Mouse (Mus musculus) lung, embryonic 15.5 days (tissue): Measurements from ENCODE around the gene Reep3. TPM values are rescaled to one million over a fixed set of nuclear protein-coding genes. Genes with fewer than 3 reads are reported as not detected.

Experiments
- ATAC-seq: fragments of 200-750 bp; cut with Nextera tagmentation; 2 replicates; pipeline ENCODE4 v1.8.0; 2017; ENCODE audit warnings: moderate number of reproducible peaks, borderline replicate concordance; ENCODE audit not compliant: low FRiP score, low TSS enrichment; ENCODE audit errors: extremely low read depth
- H3K27ac ChIP-seq: fragments of 300-500 bp; sonication (generic); 2 replicates; pipeline ENCODE4 v1.5.1; 2015; ENCODE audit warnings: moderate library complexity, mild to moderate bottlenecking, inconsistent platforms
- H3K27me3 ChIP-seq: fragments of 300-500 bp; sonication (generic); 2 replicates; pipeline ENCODE4 v1.6.1; 2015; ENCODE audit warnings: inconsistent platforms
- H3K36me3 ChIP-seq: fragments of 300-500 bp; sonication (generic); 2 replicates; pipeline ENCODE4 v1.6.1; 2015; ENCODE audit warnings: inconsistent platforms
- H3K4me1 ChIP-seq: fragments of 300-500 bp; sonication (generic); 2 replicates; pipeline ENCODE4 v1.6.1; 2015; ENCODE audit warnings: inconsistent platforms
- H3K4me2 ChIP-seq: fragments of 300-500 bp; sonication (generic); 2 replicates; pipeline ENCODE4 v1.6.1; 2015; ENCODE audit warnings: inconsistent platforms, mild to moderate bottlenecking, moderate library complexity
- H3K4me3 ChIP-seq: fragments of 300-500 bp; sonication (generic); 2 replicates; pipeline ENCODE4 v1.5.1; 2015; ENCODE audit warnings: mild to moderate bottlenecking, inconsistent platforms
- H3K9ac ChIP-seq: fragments of 300-500 bp; sonication (generic); 2 replicates; pipeline ENCODE4 v1.6.1; 2015; ENCODE audit warnings: inconsistent platforms
- H3K9me3 ChIP-seq: fragments of 300-500 bp; sonication (generic); 2 replicates; pipeline ENCODE4 v1.6.1; 2016; ENCODE audit warnings: inconsistent platforms
- WGBS: fragments of 180-500 bp; shearing (Covaris S2); methylation state at CpG from one replicate; pipeline ENCODE4 v1.1.7; 2015; 5-methylcytosine and 5-hydroxymethylcytosine counted together
- polyA plus RNA-seq: library from polyadenylated mRNA; unstranded; fragments of >200 nt; fragmentation: Nextera tagmentation; extraction: Ambion mirVana; gene quantifications from 2 replicates; pipeline ENCODE4 v1.2.1, GENCODE M21; 2015

Gene Reep3
- polyA plus RNA-seq, 1 experiment from 2014 or later = 39.3 TPM

- H3K36me3 ChIP-seq = no peaks in the 10 kb centered on the region
- H3K9me3 ChIP-seq = no peaks in the 10 kb centered on the region
- no peak overlapping the region for H3K4me3 ChIP-seq
- no peak overlapping the region for H3K27ac ChIP-seq
- 51% methylated on average over 9 of the region's 9 CpGs for WGBS
- no peaks in the 10 kb centered on the region for H3K27me3 ChIP-seq
- no peak overlapping the region for H3K4me2 ChIP-seq
- H3K9ac ChIP-seq = no peak overlapping the region
- peaks cover 74% of the 10 kb centered on the region for H3K4me1 ChIP-seq
- ATAC-seq = no peak
Observed at GRCm38 (mm10) chr10:67107017-67107761, 10.4 kb upstream of the Reep3 start.

GRCm38 (mm10) chr10:67106400-67106799 lies 9.7 kb upstream of the Reep3 start:
- no peak overlapping the region for H3K27ac ChIP-seq
- 62% methylated on average over 6 of the region's 6 CpGs for WGBS
- no peak overlapping the region for H3K4me2 ChIP-seq
- no peak overlapping the region for H3K4me3 ChIP-seq
- H3K9me3 ChIP-seq = no peaks in the 10 kb centered on the region
- no peaks in the 10 kb centered on the region for H3K36me3 ChIP-seq
- no peaks in the 10 kb centered on the region for H3K27me3 ChIP-seq
- H3K4me1 ChIP-seq = peaks cover 71% of the 10 kb centered on the region
- no peak overlapping the region for H3K9ac ChIP-seq
- no peak for ATAC-seq

DNA sequence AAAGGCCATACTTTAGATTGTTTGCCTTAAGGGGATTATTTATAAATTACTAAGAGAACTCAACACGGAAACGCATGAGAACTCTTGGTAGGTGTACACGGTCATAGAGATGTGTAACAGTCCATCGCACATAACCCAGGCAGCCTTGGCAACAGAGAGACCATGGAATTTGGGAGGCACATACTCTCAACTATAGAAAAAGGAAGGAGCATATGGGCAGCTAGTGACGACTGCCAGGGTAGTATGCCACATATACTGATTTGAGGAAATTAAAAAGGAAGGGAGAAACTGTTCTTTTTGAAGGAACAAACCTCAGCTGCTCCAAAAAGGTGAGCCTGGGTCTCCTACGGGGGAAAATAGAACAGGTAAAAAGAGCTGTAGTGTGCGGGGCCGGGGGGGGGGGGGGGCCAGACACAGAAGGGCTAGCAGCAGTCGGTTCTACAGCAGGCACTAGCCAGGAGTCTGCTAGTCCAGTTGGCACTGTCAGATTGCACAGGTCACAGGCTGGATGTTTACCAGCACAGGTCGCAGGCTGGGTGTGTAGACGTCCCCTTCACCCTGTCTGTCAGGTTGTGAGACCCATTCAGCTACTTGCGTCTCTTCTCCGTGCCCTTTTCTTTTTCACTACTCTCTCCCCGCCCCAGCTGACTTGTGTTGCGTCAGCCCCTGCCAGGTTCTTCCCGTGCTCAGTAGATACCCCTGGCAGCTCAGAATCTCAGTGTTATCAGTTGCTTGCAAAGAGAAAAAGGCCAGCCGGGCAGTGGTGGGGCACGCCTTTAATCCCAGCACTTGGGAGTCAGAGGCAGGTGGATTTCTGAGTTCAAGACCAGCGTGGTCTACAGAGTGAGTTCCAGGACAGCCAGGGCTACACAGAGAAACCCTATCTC lies 8.8 kb upstream of the Reep3 start:
- no peaks in the 10 kb centered on the region for H3K27me3 ChIP-seq
- peaks cover 70% of the 10 kb centered on the region for H3K4me1 ChIP-seq
- no peaks in the 10 kb centered on the region for H3K9me3 ChIP-seq
- no peaks in the 10 kb centered on the region for H3K36me3 ChIP-seq
- WGBS = 56% methylated on average over 19 of the region's 19 CpGs
- H3K9ac ChIP-seq = no peak overlapping the region
- H3K4me3 ChIP-seq = no peak overlapping the region
- ATAC-seq = no peak; the same call in 1 of the 2 replicates
- H3K27ac ChIP-seq = no peak overlapping the region
- no peak overlapping the region for H3K4me2 ChIP-seq

DNA sequence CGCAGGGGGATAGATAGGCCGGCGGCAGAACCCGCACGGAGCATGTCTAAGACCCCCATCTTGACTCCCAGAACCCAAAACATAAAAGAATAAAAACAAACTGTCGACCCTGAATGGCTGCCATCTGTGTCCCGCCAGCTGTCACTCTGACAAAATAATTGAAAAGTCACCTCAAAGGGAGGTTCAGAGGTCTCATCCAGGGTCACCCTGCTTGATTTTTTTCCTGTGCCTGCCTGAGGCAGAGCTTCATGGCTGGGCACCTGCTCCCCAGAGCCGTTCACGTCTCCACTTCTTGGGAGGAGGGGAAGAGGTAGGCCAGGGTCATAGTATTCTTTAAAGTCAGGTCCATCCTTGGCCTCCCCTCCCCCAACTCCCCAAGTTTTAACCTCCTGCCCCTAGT lies 7.8 kb upstream of the Reep3 start:
- no peak for ATAC-seq
- Histone ChIP-seq H3K36me3 (no peaks in the 10 kb centered on the region), H3K4me1 (peaks cover 77% of the 10 kb centered on the region), H3K27ac (no peak overlapping the region), H3K4me3 (no peak overlapping the region), H3K27me3 (no peaks in the 10 kb centered on the region), H3K9ac (no peak overlapping the region), H3K9me3 (no peaks in the 10 kb centered on the region), H3K4me2 (no peak overlapping the region)
- WGBS = 24% methylated on average over 9 of the region's 9 CpGs

DNA sequence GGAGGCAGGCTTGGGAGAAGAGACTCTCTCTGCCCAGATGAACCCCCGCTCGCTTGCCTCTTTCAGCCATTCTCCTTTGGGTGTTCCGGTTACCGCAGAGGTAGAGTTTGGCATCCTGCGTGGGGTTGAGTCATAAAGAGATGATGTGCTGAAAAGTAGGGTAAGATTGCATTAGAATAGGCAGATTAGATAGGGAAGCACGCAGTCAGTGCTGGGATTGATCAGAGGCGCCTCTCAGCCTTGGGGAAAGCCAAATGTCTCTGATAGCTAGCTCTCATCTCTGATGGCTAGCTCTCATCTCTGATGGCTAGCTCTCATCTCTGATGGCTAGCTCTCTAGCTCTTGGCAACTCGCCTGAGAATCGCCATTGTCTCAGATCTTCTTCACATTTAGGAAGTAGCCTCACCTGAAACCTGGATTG lies 4.1 kb upstream of the Reep3 start:
- H3K4me1 ChIP-seq = peaks cover 74% of the 10 kb centered on the region
- no peak overlapping the region for H3K9ac ChIP-seq
- no peak for ATAC-seq
- H3K27ac ChIP-seq = no peak overlapping the region
- no peaks in the 10 kb centered on the region for H3K9me3 ChIP-seq
- H3K4me2 ChIP-seq = no peak overlapping the region
- no peaks in the 10 kb centered on the region for H3K27me3 ChIP-seq
- no peaks in the 10 kb centered on the region for H3K36me3 ChIP-seq
- H3K4me3 ChIP-seq = no peak overlapping the region
- 74% methylated on average over 9 of the region's 9 CpGs for WGBS

DNA sequence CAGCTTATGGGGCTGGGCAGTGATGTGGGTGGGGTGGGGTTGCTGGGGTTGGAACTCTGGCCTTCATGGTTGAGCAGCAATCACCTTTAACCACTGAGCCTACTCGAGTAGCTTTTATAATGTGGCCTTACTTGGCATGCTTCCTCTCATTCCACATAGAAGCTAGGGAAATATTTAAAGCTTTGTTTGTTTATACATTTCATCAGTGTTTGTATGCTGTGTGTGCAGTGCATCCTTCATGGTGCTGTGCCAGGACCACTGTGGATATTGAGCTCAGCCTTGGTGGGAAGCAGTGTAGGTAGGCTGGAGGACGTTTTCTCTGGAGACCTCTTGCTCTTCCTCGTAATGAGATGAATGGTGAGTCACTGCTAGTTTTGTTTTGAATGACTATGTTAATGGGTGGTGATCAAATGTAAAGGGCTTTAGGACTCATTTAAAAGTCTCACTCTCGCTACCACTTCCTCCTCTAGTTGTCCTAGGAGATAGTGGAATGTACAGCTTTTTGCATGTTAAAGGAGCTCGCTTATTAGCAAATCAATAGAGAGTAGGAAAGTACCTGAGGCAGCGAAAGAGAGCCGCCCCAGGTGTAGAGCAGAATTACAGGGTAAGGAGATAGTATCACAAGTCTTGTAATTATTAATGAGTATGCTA lies 3.4 kb upstream of the Reep3 start:
- H3K4me2 ChIP-seq = no peak overlapping the region
- H3K4me3 ChIP-seq = no peak overlapping the region
- H3K27me3 ChIP-seq = no peaks in the 10 kb centered on the region
- no peaks in the 10 kb centered on the region for H3K36me3 ChIP-seq
- peaks cover 75% of the 10 kb centered on the region for H3K4me1 ChIP-seq
- 64% methylated on average over 7 of the region's 7 CpGs for WGBS
- no peak overlapping the region for H3K9ac ChIP-seq
- no peak for ATAC-seq
- H3K9me3 ChIP-seq = no peaks in the 10 kb centered on the region
- no peak overlapping the region for H3K27ac ChIP-seq

- Histone ChIP-seq H3K27ac (no peak overlapping the region), H3K27me3 (no peaks in the 10 kb centered on the region), H3K9me3 (no peaks in the 10 kb centered on the region), H3K4me3 (no peak overlapping the region), H3K36me3 (no peaks in the 10 kb centered on the region), H3K4me1 (peaks cover 72% of the 10 kb centered on the region), H3K9ac (no peak overlapping the region), H3K4me2 (peak overlapping the region; percentile 84; the same call in 1 of the 2 replicates)
- ATAC-seq = no peak
- WGBS = 60% methylated on average over 13 of the region's 13 CpGs
Observed at GRCm38 (mm10) chr10:67099183-67099929, 2.6 kb upstream of the Reep3 start.

DNA sequence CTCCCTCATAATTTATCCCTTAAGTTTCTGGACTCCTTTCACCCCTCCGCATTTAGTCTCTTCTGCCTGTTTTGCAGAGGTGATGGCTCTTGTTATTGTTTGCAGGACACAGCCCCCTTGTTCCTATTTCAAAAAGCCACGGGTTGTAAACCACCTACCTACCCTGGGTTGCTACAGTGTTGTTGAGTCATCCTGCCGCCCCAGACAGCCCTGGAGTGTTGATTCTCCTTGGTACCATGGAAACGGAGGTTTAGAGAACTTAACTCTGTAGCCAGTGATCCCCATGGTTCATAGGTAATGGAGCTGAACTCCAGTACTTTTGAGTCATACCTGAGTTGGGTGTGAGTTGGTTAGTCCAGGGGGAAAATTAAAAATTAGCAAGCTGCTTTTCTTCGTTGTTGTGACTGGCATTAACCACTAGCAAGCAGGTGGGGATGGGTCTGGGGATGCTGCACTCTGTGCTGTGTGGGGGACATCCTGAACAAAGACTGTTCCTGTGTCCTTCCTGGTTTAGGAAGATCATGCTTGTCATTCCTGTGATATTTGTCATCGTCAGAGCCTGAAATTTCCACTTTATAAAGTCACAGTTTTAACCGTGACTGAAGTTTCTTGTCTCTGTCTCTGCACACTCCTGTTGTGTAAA lies 1.8 kb upstream of the Reep3 start:
- no peak overlapping the region for H3K27ac ChIP-seq
- H3K36me3 ChIP-seq = no peaks in the 10 kb centered on the region
- 31% methylated on average over 7 of the region's 7 CpGs for WGBS
- ATAC-seq = no peak
- peak overlapping the region; percentile 84 for H3K4me2 ChIP-seq
- H3K9ac ChIP-seq = no peak overlapping the region
- H3K4me3 ChIP-seq = no peak overlapping the region
- H3K9me3 ChIP-seq = no peaks in the 10 kb centered on the region
- no peaks in the 10 kb centered on the region for H3K27me3 ChIP-seq
- H3K4me1 ChIP-seq = peaks cover 63% of the 10 kb centered on the region

- Histone ChIP-seq H3K27me3 (no peaks in the 10 kb centered on the region), H3K4me3 (peak overlapping the region; percentile 98), H3K9me3 (no peaks in the 10 kb centered on the region), H3K9ac (peak overlapping the region; percentile 99), H3K4me2 (peak overlapping the region; percentile 84), H3K36me3 (no peaks in the 10 kb centered on the region), H3K4me1 (peaks cover 54% of the 10 kb centered on the region), H3K27ac (peak overlapping the region; percentile 99)
- WGBS = 4% methylated on average over 15 of the region's 15 CpGs
- no peak for ATAC-seq
Observed at GRCm38 (mm10) chr10:67097437-67098150, 849 bp upstream of the Reep3 start.

DNA sequence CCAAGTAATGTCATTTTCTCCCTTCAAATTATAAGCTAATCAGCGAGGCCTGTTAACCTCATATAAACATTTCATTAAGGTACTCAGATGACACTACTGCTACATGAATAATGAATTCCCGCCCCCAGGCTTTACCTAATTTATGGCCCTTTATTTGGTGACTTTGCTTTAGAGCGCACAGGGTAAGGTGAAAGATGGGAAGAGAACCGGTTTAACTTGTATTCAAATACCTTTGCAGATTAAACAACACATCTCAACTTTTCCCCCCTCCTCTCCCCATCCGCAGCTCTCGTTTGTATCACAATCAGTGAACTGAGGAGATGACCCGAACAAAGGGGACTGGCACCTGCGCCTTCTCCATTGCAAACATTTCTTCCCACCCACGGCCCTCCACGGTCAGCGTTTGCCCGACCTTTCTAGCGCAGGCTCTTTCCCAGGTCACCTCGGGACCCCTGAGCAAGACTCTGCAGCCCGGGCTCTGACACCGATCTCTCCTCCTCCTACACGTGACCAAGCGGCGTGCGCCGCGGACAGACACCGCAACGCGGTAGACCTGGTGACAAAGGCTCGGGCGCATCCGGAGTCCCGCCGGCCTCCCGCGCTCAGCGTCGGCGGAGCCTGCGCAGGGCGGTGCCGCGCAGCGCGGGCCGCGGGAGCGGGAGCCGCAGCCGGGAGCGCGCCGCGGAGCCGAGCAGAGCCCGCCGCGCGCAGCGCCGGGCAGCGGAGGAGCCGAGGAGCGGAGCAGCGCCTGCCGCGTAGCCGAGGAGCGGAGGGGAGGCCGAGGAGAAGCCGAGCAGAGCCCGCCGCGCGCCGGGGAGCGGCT lies 736 bp downstream of the Reep3 start, which contains the start of gene Jmjd1c:
Gene Jmjd1c (plus strand): TSS at position 328 of the 823 bp plus-strand sequence.
- no peaks in the 10 kb centered on the region for H3K9me3 ChIP-seq
- H3K27me3 ChIP-seq = no peaks in the 10 kb centered on the region
- H3K4me1 ChIP-seq = peaks cover 45% of the 10 kb centered on the region
- peak within 1 kb of the TSS; percentile 99 for H3K9ac ChIP-seq
- peak within 1 kb of the TSS; percentile 98 for H3K4me3 ChIP-seq
- H3K27ac ChIP-seq = peak within 1 kb of the TSS; percentile 99
- under 1% methylated on average over 59 of the region's 73 CpGs for WGBS
- H3K36me3 ChIP-seq = no peaks in the 10 kb centered on the region
- peak within 1 kb of the TSS; percentile 84 for H3K4me2 ChIP-seq
- ATAC-seq = peak; percentile 89
